Mouse (Mus musculus): ENCODE results near the gene Ly6g6d. TPM values are rescaled to one million over a fixed set of nuclear protein-coding genes. Genes with fewer than 3 reads are reported as not detected.
A peak's percentile ranks its signal among the peaks of the same experiment; 100 is the strongest.

Ly6g6d gene
- total RNA-seq, 2 experiments from 2014 or later, result 0.43 TPM; not detected in 1

- peak in 1 of 2 experiments; percentile 41 for DNase-seq
These were observed 9.5 kb downstream of the Ly6g6d start for GRCm38 (mm10) chr17:35068213-35068914.

- no peak for DNase-seq
These were observed 11.8 kb downstream of the Ly6g6d start, which contains the start of gene Mpig6b for GRCm38 (mm10) chr17:35066084-35066483. Gene Mpig6b (minus strand): TSS chr17:35066184.

- peak; percentile 30 to 57 for DNase-seq
These were observed 12.6 kb downstream of the Ly6g6d start, which contains the start of gene Ly6g6c for GRCm38 (mm10) chr17:35064951-35065947. Gene Ly6g6c (plus strand): TSS chr17:35065388.

- DNase-seq, result no peak
These were observed 13.4 kb downstream of the Ly6g6d start for GRCm38 (mm10) chr17:35064378-35064877.

- no peak for DNase-seq
These were observed 14.4 kb downstream of the Ly6g6d start for GRCm38 (mm10) chr17:35063466-35063865.

GRCm38 (mm10) chr17:35061299-35061698 lies 16.6 kb downstream of the Ly6g6d start:
- DNase-seq, result no peak

- DNase-seq, result peak in 1 of 2 experiments; percentile 23
These were observed 17.0 kb downstream of the Ly6g6d start for GRCm38 (mm10) chr17:35060737-35061297.

GRCm38 (mm10) chr17:35060071-35060470 lies 17.8 kb downstream of the Ly6g6d start:
- no peak for DNase-seq

GRCm38 (mm10) chr17:35058911-35059892 lies 18.7 kb downstream of the Ly6g6d start, which contains the start of gene Ddah2:
Gene Ddah2 (plus strand): TSS chr17:35059035.
- DNase-seq, result peak; percentile 85 to 92

- DNase-seq, result no peak
These were observed 19.5 kb downstream of the Ly6g6d start for GRCm38 (mm10) chr17:35058316-35058715.

GRCm38 (mm10) chr17:35057090-35057489 lies 20.8 kb downstream of the Ly6g6d start:
- no peak for DNase-seq

GRCm38 (mm10) chr17:35055691-35056495 lies 22.0 kb downstream of the Ly6g6d start:
- DNase-seq, result no peak

- no peak for DNase-seq
These were observed 25.5 kb downstream of the Ly6g6d start for GRCm38 (mm10) chr17:35052271-35052798.

- peak; percentile 74 to 85 for DNase-seq
These were observed 26.4 kb downstream of the Ly6g6d start for GRCm38 (mm10) chr17:35051156-35052086.

- peak; percentile 78 to 89 for DNase-seq
These were observed 27.6 kb downstream of the Ly6g6d start for GRCm38 (mm10) chr17:35050126-35050750.

- DNase-seq, result peak; percentile 43 to 66
These were observed 28.3 kb downstream of the Ly6g6d start, which contains the start of gene Clic1 for GRCm38 (mm10) chr17:35049561-35050016. Gene Clic1 (plus strand): TSS chr17:35049966.

- DNase-seq, result no peak
These were observed 28.9 kb downstream of the Ly6g6d start for GRCm38 (mm10) chr17:35048932-35049440.
